Mouse (Mus musculus): ENCODE measurements around the gene Oprd1. TPM values are rescaled to one million over a fixed set of nuclear protein-coding genes. Genes with fewer than 3 reads are reported as not detected.

Gene Oprd1
- polyA plus RNA-seq, 1 experiment from 2014 or later = not detected

- no peak for ATAC-seq (ENCODE audit: low FRiP score)
- 77% methylated on average over 4 of the region's 4 CpGs for WGBS
- Histone ChIP-seq H3K27me3 (ENCODE audit: control insufficient read depth, insufficient read depth, low read length) (peaks cover 3% of the 10 kb centered on the region; the same call in 1 of the 2 replicates), H3K4me2 (replicated peaks; ENCODE audit: low read depth, low read length) (no peak overlapping the region), H3K27ac (ENCODE audit: low read depth, low read length) (no peak overlapping the region), H3K9ac (ENCODE audit: low read depth, low read length) (no peak overlapping the region), H3K4me3 (ENCODE audit: low read depth, low read length) (no peak overlapping the region), H3K36me3 (ENCODE audit: control insufficient read depth, insufficient read depth, low read length) (no peaks in the 10 kb centered on the region), H3K4me1 (replicated peaks; ENCODE audit: control insufficient read depth, insufficient read depth, low read length) (no peaks in the 10 kb centered on the region), H3K9me3 (ENCODE audit: control insufficient read depth, low read length) (no peaks in the 10 kb centered on the region)
- no peak for DNase-seq (ENCODE audit: low spot score)
These were observed 63.7 kb downstream of the Oprd1 start for GRCm38 (mm10) chr4:132080492-132080983.

- Histone ChIP-seq H3K9me3 (ENCODE audit: control insufficient read depth, low read length) (no peaks in the 10 kb centered on the region), H3K27me3 (ENCODE audit: control insufficient read depth, insufficient read depth, low read length) (peaks cover 3% of the 10 kb centered on the region; the same call in 1 of the 2 replicates), H3K36me3 (ENCODE audit: control insufficient read depth, insufficient read depth, low read length) (no peaks in the 10 kb centered on the region), H3K27ac (ENCODE audit: low read depth, low read length) (no peak overlapping the region), H3K4me3 (ENCODE audit: low read depth, low read length) (no peak overlapping the region), H3K4me1 (replicated peaks; ENCODE audit: control insufficient read depth, insufficient read depth, low read length) (no peaks in the 10 kb centered on the region), H3K4me2 (replicated peaks; ENCODE audit: low read depth, low read length) (no peak overlapping the region), H3K9ac (ENCODE audit: low read depth, low read length) (no peak overlapping the region)
- ATAC-seq (ENCODE audit: low FRiP score) (no peak), DNase-seq (ENCODE audit: low spot score) (peak; percentile 86)
- 19% methylated on average over 19 of the region's 19 CpGs for WGBS
These were observed 64.6 kb downstream of the Oprd1 start for GRCm38 (mm10) chr4:132079555-132080275.

GRCm38 (mm10) chr4:132078296-132078714 lies 66.0 kb downstream of the Oprd1 start:
- Histone ChIP-seq H3K27me3 (ENCODE audit: control insufficient read depth, insufficient read depth, low read length) (peaks cover 3% of the 10 kb centered on the region; the same call in 1 of the 2 replicates), H3K4me1 (replicated peaks; ENCODE audit: control insufficient read depth, insufficient read depth, low read length) (peaks cover 4% of the 10 kb centered on the region; the same call in 1 of the 2 replicates), H3K4me2 (replicated peaks; ENCODE audit: low read depth, low read length) (no peak overlapping the region), H3K9ac (ENCODE audit: low read depth, low read length) (no peak overlapping the region), H3K9me3 (ENCODE audit: control insufficient read depth, low read length) (no peaks in the 10 kb centered on the region), H3K27ac (ENCODE audit: low read depth, low read length) (no peak overlapping the region), H3K4me3 (ENCODE audit: low read depth, low read length) (no peak overlapping the region), H3K36me3 (ENCODE audit: control insufficient read depth, insufficient read depth, low read length) (no peaks in the 10 kb centered on the region)
- WGBS = 69% methylated on average over 7 of the region's 7 CpGs
- ATAC-seq (ENCODE audit: low FRiP score) (no peak), DNase-seq (ENCODE audit: low spot score) (no peak)

GRCm38 (mm10) chr4:132077445-132077844 lies 66.8 kb downstream of the Oprd1 start:
- DNase-seq (ENCODE audit: low spot score) = no peak
- Histone ChIP-seq H3K9ac (ENCODE audit: low read depth, low read length) (no peak overlapping the region), H3K4me1 (replicated peaks; ENCODE audit: control insufficient read depth, insufficient read depth, low read length) (peaks cover 4% of the 10 kb centered on the region; the same call in 1 of the 2 replicates), H3K27me3 (ENCODE audit: control insufficient read depth, insufficient read depth, low read length) (peaks cover 3% of the 10 kb centered on the region; the same call in 1 of the 2 replicates), H3K27ac (ENCODE audit: low read depth, low read length) (no peak overlapping the region), H3K4me3 (ENCODE audit: low read depth, low read length) (no peak overlapping the region), H3K9me3 (ENCODE audit: control insufficient read depth, low read length) (no peaks in the 10 kb centered on the region), H3K4me2 (replicated peaks; ENCODE audit: low read depth, low read length) (no peak overlapping the region), H3K36me3 (ENCODE audit: control insufficient read depth, insufficient read depth, low read length) (no peaks in the 10 kb centered on the region)
- WGBS = 74% methylated on average over 7 of the region's 7 CpGs
- ATAC-seq (ENCODE audit: low FRiP score) = no peak

GRCm38 (mm10) chr4:132076480-132077405 lies 67.5 kb downstream of the Oprd1 start:
- Histone ChIP-seq H3K9me3 (ENCODE audit: control insufficient read depth, low read length) (no peaks in the 10 kb centered on the region), H3K4me1 (replicated peaks; ENCODE audit: control insufficient read depth, insufficient read depth, low read length) (peaks cover 4% of the 10 kb centered on the region; the same call in 1 of the 2 replicates), H3K27ac (ENCODE audit: low read depth, low read length) (no peak overlapping the region), H3K9ac (ENCODE audit: low read depth, low read length) (no peak overlapping the region), H3K4me2 (replicated peaks; ENCODE audit: low read depth, low read length) (no peak overlapping the region), H3K36me3 (ENCODE audit: control insufficient read depth, insufficient read depth, low read length) (no peaks in the 10 kb centered on the region), H3K4me3 (ENCODE audit: low read depth, low read length) (no peak overlapping the region), H3K27me3 (ENCODE audit: control insufficient read depth, insufficient read depth, low read length) (peaks cover 3% of the 10 kb centered on the region; the same call in 1 of the 2 replicates)
- ATAC-seq (ENCODE audit: low FRiP score) (no peak), DNase-seq (ENCODE audit: low spot score) (peak; percentile 21)
- 37% methylated on average over 20 of the region's 20 CpGs for WGBS

- no peak overlapping the region for H3K27ac ChIP-seq (ENCODE audit: low read depth, low read length)
- DNase-seq (ENCODE audit: low spot score) = no peak
- no peaks in the 10 kb centered on the region for H3K9me3 ChIP-seq (ENCODE audit: control insufficient read depth, low read length)
- H3K4me1 ChIP-seq (replicated peaks; ENCODE audit: control insufficient read depth, insufficient read depth, low read length) = peaks cover 4% of the 10 kb centered on the region; the same call in 1 of the 2 replicates
- ATAC-seq (ENCODE audit: low FRiP score) = no peak
- H3K36me3 ChIP-seq (ENCODE audit: control insufficient read depth, insufficient read depth, low read length) = no peaks in the 10 kb centered on the region
- 44% methylated on average over 1 of the region's 1 CpGs for WGBS
- H3K4me3 ChIP-seq (ENCODE audit: low read depth, low read length) = peak overlapping the region; percentile 80; the same call in 1 of the 2 replicates
- peaks cover 3% of the 10 kb centered on the region; the same call in 1 of the 2 replicates for H3K27me3 ChIP-seq (ENCODE audit: control insufficient read depth, insufficient read depth, low read length)
- H3K4me2 ChIP-seq (replicated peaks; ENCODE audit: low read depth, low read length) = peak overlapping the region; percentile 99; the same call in 1 of the 2 replicates
- no peak overlapping the region for H3K9ac ChIP-seq (ENCODE audit: low read depth, low read length)
These were observed 68.5 kb downstream of the Oprd1 start for GRCm38 (mm10) chr4:132075796-132076195.

- Histone ChIP-seq H3K27ac (ENCODE audit: low read depth, low read length) (no peak within 1 kb of the TSS; the same call in 1 of the 2 replicates), H3K4me3 (ENCODE audit: low read depth, low read length) (peak within 1 kb of the TSS; percentile 80), H3K9me3 (ENCODE audit: control insufficient read depth, low read length) (no peaks in the 10 kb centered on the region), H3K4me2 (replicated peaks; ENCODE audit: low read depth, low read length) (peak within 1 kb of the TSS; percentile 99), H3K9ac (ENCODE audit: low read depth, low read length) (peak within 1 kb of the TSS; percentile 77), H3K4me1 (replicated peaks; ENCODE audit: control insufficient read depth, insufficient read depth, low read length) (peaks cover 4% of the 10 kb centered on the region; the same call in 1 of the 2 replicates), H3K27me3 (ENCODE audit: control insufficient read depth, insufficient read depth, low read length) (peaks cover 3% of the 10 kb centered on the region; the same call in 1 of the 2 replicates), H3K36me3 (ENCODE audit: control insufficient read depth, insufficient read depth, low read length) (no peaks in the 10 kb centered on the region)
- ATAC-seq (ENCODE audit: low FRiP score) = peak; percentile 96
- WGBS = 2% methylated on average over 47 of the region's 47 CpGs
- peak; percentile 94 for DNase-seq (ENCODE audit: low spot score)
These were observed 69.1 kb downstream of the Oprd1 start, which contains the start of gene Epb41 for GRCm38 (mm10) chr4:132074933-132075769. Epb41 (minus strand) TSS chr4:132075321.
